Mouse (Mus musculus) heart, adult 2 months (tissue): ENCODE results near the gene Prr19.

ENCODE experiments used
- CTCF ChIP-seq: fragments of 200-600 bp; IDR thresholded peaks from 2 replicates; pipeline ENCODE4 v1.8.1; 2022; ENCODE audit warnings: antibody characterized with exemption, mild to moderate bottlenecking, moderate library complexity
- EP300 ChIP-seq: fragments of 200-500 bp; IDR thresholded peaks from 2 replicates; pipeline ENCODE4 v1.6.1; 2011; ENCODE audit warnings: low read depth, low read length, control low read depth; ENCODE audit not compliant: insufficient read depth
- POLR2A ChIP-seq: fragments of 200-500 bp; IDR thresholded peaks from 2 replicates; pipeline ENCODE4 v1.6.1; 2011; ENCODE audit warnings: mild to moderate bottlenecking, low read depth, low read length, control low read depth; ENCODE audit not compliant: insufficient read depth

DNA sequence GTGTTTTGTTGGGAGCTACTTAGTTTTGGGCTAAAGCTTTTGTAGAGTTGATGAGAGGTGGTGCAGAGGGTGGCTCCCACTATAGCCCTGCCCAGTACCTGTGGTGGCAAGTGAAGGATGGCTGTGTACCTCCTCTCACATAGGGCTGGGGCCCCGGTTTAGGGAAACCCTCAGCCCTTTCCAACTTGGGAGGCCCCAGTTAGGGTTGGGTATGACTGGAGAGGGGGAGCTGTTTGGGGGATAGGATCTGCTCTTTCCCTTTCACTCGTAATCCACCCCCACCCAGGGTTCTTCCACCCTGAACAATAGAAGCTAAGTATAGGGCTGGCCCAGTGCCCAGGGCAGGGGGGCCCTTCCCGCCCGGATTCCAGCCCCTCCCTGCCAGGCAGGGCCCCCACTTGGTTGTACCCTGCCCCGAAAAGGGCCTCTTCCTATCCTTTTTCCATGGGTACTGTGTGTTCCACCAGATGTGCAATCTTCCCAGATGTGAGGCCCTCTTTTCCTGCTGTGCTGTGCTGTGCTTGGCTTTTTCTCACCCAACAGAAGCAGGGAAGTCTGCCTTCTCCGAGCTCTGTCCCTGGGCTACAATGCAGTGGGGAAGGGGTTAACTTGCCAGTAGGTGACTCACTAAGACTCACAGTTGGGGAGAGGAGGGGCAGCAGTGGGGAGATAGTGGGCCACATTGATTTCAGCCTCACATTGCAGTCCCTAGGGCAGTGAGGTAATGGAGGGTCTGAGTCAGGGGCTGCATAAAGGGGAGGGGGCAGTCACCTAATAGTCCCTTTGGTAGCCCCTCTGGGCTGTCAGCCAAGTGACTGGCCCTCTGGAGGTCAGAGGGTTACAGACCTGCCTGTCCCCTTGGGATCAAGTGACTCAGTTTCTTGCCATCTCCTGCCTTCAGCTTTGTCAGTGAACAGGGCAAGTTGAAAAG lies 21.1 kb upstream of the Prr19 start:
- TF ChIP-seq EP300 (peak; percentile 43; the same call in 1 of the 2 replicates), CTCF (no peak), POLR2A (0 out of 2 replicates have a peak, but pooled peaks have one; percentile 36)
